Mouse (Mus musculus): Measurements from ENCODE around the gene Gm6217.
"Not testable (repeated sequence)": the region's sequence is repeated elsewhere in the genome, so short reads cannot be mapped to it uniquely, and the experiment has no call there.

Gene Gm6217

DNA sequence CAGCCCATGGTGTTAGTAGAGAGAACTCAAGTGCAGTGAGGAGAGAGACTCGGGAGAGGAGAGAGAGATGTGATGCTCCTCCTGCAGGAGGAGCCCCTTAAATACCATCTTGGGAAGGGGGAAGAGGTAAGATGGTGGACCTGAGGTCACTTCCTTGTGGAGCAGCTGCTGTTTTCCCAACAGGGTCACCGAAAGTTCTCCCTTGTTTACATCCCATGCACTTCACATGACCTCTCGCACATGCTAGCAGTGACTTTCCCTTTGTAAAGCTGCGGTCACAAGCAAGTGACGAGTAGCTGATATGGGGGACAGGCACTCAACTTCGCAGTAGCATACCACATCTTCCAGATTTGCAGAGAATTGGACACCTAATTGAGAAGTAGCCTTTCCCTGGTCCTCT, at the start of gene Gm6217:
Gm6217 (minus strand) TSS at position 74 of the 400 bp plus-strand sequence.
- DNase-seq, result not testable (repeated sequence)

DNA sequence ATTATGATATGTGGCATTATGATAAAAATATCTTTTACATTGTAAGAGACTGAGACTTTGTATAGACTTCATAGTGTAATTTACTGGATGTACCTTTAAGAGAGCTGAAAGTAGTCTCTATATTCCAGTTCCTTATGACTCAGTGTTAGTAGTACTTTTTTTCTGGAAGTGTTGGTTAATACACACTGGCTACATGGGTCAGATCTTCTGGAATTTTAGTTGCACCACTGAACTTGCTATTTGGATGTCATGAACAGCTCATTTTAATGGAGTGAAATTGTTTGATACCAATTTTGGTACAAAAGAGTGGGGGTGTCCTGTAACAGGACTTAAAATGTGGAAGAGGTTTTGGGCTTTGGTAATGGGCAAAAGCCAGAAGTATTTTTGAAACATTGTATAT, 46.6 kb upstream of the Gm6217 start:
- DNase-seq, result no peak

DNA sequence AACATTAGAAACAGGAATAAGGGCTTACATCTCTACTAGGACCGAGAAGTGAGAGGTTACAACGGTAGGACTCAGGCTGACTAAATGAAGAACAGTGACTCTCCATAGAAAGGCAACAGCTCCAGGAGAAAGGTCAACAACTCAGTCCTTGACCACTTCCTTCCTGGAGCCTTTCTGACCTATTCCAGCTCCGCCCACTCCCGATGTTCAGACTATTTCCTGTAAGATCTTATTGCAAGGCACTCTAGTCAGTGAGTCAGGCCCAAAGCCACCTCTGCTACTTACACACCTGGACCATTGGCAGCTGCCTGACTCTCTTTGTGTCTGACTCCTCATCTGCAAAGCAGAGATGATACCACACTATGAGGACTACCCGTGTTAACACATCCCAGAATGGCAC, 44.6 kb upstream of the Gm6217 start:
- DNase-seq, result no peak

DNA sequence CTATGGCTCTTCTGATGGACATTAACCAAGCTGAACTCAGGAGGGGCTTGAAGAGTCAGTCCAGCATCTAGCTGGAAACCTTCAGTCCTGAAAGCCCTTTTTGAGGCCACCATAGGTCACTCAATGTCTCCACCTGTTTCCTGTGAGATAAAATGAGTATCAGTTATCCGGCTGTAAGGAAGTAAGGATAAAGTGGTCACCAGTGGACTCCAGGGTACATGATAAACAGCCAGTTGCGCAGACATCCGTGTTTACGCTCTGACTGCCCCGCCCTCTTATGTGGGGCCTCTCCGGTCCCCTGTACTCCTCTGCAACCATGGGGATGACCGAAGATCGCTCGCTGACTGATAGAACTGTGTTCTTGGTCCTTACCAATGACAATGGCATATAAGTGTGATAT, 43.1 kb upstream of the Gm6217 start:
- no peak for DNase-seq

DNA sequence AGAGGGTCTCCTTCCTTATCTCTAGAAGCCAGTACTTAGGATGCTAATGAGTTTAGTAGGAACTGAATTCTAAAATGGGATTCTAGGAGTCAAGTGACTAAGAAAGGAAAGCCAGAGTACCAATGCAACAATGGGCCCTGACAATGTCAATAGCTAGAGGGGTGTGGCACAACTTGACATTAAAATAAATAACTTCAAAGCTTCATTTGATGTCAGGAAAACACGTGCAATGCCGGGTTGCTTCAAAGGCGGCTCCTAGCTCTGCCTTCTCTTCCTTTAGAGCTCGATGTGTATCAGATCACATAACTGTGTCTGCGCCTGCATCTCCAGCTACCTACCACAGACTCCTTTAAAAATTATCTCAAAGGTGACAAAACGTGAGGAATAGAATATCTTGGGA, 42.7 kb upstream of the Gm6217 start:
- no peak for DNase-seq

DNA sequence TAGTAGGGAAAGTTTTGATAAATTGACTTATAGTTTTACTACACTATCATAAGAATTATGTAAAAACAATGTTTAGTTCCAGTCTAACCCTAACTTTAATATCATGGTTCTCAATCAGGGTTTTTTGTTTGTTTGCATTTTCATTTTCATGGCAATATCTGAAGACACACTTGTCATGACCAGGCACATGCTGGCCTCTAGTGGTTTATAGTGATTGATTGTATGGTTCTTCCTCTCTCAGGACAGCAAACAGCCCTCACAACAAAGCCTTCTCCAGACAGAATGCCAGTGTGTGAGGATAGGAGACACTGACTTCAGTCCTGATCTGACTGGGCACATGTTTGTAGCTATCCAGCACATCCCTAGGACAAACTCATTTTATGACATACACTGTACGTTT, 42.0 kb upstream of the Gm6217 start:
- no peak for DNase-seq

DNA sequence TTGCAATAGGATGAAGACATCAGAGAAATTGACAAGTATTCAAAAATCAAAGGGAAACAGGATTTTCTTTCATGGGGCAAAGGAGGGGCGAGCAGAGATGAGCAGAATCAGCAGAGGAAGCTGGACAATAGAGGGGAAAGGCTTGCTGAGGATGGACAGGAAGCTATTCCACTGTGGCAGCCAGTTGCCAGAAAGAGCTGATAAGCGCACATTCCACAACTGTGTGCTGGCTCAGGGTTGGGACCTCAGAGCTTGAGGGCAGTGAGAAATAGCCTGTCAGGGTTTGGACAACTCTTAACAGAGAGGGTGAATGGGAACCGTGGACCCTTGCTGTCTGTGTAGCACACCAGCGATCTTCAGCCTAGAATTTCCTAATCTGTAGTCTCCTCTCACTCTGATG, 40.8 kb upstream of the Gm6217 start:
- no peak for DNase-seq

DNA sequence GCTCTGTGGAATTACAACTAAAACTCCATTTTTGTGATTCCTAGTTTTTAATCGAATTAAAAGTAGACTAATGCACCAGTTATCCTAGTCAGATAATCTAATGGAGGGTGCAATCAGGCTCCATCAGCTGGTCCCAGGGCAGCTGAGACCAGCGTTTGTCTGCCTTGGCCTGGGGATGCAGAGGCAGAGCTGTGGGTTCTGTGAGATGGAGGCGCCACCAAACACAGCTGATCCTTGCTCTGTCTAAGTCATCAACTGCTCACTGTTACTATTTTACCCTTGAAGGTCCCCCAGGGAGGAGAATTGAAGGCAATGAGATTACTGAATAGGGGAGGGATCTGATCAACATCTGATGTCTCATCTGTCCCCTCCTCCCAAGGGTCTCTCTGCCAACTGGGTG, 35.2 kb upstream of the Gm6217 start:
- no peak for DNase-seq

DNA sequence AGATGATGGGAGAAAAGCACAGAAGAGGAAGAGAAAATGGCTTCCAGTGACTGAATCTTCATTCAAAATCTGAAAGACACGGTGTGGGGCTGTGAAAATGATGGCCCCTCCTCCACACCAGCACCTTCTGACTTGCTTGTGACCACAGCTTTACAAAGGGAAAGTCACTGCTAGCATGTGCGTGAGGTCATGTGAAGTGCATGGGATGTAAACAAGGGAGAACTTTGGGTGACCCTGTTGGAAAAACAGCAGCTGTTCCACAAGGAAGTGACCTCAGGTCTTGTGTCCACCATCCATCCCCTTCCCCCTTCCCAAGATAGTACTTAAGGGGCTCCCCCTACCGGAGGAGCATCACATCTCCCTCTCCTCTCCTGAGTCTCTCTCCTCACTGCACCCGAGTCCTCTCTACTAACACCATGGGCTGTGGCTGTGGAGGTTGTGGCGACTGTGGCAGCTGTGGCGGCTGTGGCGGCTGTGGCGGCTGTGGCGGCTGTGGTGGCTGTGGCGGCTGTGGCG, 28.7 kb upstream of the Gm6217 start, which contains the start of gene Gm47955:
Gm47955 (plus strand) TSS at position 417 of the 516 bp plus-strand sequence.
- DNase-seq, result no peak

DNA sequence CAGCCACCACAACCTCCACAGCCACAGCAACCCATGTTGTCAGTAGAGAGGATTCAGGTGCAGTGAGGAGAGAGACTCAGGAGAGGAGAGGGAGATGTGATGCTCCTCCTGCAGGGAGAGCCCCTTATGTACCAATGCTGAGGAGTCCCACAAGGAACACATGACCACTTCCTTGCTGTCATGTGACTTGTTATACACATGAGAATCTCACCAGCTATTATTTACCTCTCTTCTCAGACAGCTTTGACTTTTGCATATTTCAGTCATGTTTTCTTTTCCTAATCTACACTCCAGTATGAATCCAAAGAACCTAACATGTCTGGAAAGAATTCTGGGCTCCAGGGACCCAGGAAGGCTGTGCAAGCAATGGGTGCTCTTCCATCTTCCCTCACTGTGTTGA, 24.7 kb upstream of the Gm6217 start, which contains the start of gene Gm7544:
Gm7544 (minus strand) TSS at position 101 of the 400 bp plus-strand sequence.
- DNase-seq, result not testable (repeated sequence)

DNA sequence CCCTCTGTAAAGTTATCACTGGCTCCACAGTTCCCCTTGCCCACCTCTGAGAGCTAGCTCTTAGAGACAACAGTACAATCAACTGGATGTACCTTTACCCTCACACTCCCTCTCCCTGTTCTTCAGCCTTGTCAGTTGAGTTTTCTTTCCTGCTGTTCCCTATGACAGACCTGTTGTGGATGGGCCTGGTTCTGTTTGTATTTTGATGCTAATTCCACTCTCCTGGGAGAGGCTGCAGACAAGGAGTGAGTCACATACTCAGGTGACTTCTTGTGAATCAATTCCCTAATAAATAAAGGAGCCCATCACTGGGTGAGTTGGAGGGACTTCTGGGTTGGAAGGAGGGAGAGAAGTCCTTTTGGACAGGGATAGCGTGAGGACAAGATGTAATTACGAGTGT, 17.4 kb upstream of the Gm6217 start:
- DNase-seq, result no peak

DNA sequence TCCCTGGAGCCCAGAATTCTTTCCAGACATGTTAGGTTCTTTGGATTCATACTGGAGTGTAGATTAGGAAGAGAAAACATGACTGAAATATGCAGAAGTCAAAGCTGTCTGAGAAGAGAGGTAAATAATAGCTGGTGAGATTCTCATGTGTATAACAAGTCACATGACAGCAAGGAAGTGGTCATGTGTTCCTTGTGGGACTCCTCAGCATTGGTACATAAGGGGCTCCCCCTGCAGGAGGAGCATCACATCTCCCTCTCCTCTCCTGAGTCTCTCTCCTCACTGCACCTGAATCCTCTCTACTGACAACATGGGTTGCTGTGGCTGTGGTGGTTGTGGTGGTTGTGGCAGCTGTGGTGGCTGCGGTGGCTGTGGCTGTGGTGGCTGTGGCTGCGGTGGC, 14.8 kb upstream of the Gm6217 start:
- DNase-seq, result not testable (repeated sequence)

DNA sequence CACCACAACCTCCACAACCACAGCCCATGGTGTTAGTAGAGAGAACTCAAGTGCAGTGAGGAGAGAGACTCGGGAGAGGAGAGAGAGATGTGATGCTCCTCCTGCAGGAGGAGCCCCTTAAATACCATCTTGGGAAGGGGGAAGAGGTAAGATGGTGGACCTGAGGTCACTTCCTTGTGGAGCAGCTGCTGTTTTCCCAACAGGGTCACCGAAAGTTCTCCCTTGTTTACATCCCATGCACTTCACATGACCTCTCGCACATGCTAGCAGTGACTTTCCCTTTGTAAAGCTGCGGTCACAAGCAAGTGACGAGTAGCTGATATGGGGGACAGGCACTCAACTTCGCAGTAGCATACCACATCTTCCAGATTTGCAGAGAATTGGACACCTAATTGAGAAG, 12.1 kb upstream of the Gm6217 start, which contains the start of gene A030003K21Rik:
A030003K21Rik (minus strand) TSS at position 94 of the 400 bp plus-strand sequence.
- DNase-seq, result not testable (repeated sequence)

DNA sequence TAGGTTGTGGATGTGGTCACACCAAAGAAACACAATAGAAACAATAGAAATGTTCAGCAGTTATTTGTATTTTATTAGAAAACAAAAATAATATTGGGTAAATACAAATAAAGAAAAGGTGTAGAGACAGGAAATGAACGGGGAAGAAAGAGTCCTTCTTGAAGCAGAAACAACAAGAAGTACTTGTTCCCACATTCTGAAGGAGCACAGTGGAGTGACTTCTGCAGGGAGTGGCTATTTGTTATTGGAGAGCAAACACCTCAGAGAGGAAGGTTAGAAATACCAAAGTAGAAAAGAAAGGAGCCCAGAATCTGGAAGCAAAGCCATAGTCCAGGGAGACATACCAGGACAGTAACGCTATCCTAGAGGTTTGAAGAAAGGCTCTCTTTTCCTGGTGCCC, 11.3 kb upstream of the Gm6217 start:
- DNase-seq, result not testable (repeated sequence)

DNA sequence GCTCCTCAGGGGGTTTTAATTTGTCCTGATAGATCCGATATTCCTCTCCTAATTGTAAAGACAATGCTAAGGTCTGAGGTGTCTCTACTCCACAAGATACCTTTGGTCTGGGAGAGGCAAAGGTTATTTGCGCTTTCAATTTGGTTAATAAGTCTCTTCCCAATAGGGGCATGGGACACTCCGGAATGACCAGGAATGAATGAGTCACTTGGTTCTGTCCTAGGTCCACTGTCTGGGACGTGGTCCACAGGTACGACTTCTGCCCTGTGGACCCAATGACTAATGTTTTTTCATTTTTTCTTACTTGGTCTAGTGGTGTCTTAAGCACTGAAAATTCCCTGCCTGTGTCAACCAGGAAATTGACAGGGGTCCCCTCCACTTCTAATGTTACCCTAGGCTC, 7.5 kb upstream of the Gm6217 start:
- peak; percentile 24 for DNase-seq

DNA sequence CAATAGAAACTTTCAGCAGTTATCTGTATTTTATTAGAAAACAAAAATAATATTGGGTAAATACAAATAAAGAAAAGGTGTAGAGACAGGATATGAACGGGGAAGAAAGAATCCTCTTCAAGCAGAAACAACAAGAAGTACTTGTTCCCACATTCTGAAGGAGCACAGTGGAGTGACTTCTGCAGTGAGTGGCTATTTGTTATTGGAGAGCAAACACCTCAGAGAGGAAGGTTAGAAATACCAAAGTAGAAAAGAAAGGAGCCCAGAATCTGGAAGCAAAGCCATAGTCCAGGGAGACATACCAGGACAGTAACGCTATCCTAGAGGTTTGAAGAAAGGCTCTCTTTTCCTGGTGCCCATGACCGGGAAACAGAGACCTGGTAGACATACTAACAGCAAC, 641 bp downstream of the Gm6217 start:
- DNase-seq, result not testable (repeated sequence)

DNA sequence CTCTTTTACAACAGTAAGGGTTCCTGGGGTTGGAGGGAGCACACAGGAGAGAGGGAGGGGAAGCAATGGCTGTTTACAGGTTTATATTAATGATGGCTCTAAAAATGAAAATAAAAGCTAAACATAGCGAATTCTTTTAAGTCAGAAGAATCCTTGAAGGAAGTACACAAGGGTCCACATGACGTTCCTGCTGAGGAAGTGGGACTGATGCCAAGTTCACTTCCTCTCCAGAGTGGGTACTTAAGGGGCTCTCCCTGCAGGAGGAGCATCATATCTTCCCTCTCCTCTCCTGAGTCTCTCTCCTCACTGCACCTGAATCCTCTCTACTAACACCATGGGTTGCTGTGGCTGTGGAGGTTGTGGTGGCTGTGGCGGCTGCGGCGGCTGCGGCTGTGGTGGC, 6.5 kb downstream of the Gm6217 start, which contains the start of gene A030014E15Rik:
A030014E15Rik (plus strand) TSS at position 268 of the 400 bp plus-strand sequence.
- no peak for DNase-seq

DNA sequence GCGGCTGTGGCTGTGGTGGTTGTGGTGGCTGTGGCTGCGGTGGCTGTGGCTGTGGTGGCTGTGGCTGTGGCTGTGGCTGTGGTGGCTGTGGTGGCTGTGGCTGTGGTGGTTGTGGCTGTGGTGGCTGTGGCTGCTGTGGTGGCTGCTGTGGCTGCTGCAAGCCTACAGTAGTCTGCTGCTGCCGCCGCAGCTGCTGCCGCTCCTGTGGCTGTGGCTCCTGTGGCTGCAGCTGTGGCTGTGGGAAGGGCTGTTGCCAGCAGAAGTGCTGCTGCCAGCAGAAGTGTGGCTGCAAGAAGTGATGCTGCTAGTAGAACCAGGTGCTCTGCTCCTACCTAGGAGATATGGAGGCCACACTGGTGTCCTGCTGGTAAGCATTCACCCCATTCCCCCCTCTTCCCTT, 17.8 kb downstream of the Gm6217 start:
- not testable (repeated sequence) for DNase-seq

DNA sequence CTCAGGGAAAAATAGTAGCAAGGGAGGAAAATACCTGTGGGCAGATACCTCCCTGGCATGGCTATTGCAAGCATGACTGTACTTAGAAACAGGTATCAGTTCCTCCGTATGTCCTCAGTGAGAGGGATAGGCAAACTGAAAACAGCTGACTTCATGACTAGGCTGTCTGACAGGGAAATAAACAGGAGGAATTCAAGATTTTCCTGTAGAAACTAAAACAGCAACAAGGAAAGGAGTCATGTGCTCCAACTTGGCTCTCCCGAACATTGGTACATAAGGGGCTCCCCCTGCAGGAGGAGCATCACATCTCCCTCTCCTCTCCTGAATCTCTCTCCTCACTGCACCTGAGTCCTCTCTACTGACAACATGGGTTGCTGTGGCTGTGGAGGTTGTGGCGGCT, 18.2 kb downstream of the Gm6217 start, which contains the start of gene A030005L19Rik:
A030005L19Rik (plus strand) TSS at position 301 of the 400 bp plus-strand sequence.
- no peak for DNase-seq

DNA sequence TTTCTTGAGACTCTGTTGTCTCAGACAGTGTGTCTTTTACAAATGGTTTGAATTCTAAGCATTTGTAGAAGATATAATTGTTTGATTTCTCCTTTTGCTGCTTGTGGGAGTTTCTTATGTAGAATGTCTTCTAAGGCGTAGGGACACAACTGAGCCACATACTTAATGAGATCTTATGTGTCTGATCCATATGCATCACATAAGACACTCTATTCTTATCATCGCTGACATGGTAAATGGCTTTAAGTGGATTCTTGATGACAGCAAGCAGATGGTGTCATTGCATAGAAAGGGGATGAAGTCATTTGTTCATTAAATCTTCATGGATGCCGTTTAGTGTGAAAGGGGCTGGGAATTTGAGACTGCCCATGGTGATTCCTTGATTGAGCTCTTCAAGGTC, 25.3 kb downstream of the Gm6217 start:
- no peak for DNase-seq

DNA sequence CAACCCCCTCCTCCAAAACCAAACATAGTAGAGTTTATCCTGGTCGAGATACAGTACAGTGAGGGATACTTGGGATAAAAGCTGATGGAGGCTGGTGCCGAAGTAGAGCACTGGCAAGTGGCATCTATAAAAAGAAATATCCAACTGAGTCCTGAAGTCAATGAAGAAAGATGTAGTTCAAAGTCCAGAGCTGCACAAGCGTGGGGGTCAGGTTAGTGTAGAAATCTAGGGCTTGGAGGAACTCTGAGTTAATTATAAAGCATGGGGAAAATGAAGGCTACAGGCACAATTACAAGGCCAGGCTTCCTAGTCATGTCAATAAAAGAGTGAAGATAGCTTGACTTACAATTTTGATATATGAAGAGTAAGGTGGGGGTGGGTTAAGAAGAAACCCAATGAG, 30.0 kb downstream of the Gm6217 start:
- no peak for DNase-seq

DNA sequence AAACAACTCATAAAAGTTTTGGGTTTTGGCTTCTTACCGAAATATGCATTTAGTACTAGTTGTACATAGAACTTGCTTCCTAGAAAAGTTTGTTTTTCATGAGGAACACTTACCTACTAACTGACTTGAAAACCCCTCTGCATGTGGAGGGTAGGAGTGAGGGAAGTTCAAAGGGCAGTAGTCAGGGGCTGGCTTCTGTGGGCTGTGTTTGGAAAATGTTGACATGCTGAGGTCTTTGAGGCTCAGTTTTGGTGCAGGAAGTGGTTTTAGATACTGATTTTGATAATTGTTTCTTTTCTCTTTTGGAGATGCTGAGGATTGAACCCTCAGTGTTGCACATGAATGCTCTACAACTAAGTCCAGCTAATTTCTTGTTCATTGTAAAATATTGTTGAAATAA, 30.6 kb downstream of the Gm6217 start:
- DNase-seq, result no peak

DNA sequence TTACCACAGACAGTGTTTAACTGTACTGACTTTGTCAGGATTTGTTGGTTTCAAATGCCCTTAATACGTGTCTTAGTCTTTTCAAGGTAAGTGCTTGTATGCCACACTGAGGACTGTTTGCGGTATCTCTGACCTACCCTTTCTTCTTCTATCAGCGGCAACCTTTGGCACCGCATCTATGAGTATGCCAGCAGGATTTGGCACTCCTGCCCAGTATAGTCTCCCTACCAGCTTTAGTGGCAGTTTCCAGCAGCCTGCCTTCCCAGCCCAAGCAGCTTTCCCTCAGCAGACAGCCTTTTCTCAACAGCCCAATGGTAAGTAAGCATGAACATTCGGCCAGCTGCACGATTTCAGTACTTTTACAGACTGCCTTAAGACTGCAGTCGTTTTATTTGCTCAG, 37.9 kb downstream of the Gm6217 start:
- no peak for DNase-seq

Data from kidney, adult 18-20 months (tissue).